Mouse (Mus musculus): ENCODE data around the gene Fmo6. TPM values are rescaled to one million over a fixed set of nuclear protein-coding genes. Genes with fewer than 3 reads are reported as not detected.
A peak's percentile ranks its signal among the peaks of the same experiment; 100 is the strongest.

Gene Fmo6
- total and polyA plus RNA-seq, 2 experiments from 2014 or later, result 0.11 TPM; not detected in 1

GRCm38 (mm10) chr1:162953079-162953478, 15.8 kb upstream of the Fmo6 start:
- WGBS, result 60% methylated on average over 2 of the region's 2 CpGs
- Histone ChIP-seq H3K4me3 (ENCODE audit: low read depth, low read length) (no peak overlapping the region), H3K27me3 (ENCODE audit: insufficient read depth, low read length) (no peaks in the 10 kb centered on the region), H3K36me3 (ENCODE audit: insufficient read depth, low read length) (no peaks in the 10 kb centered on the region), H3K4me2 (ENCODE audit: low read depth, low read length, poor library complexity, severe bottlenecking) (no peak overlapping the region), H3K4me1 (ENCODE audit: insufficient read depth, low read length) (no peaks in the 10 kb centered on the region), H3K9ac (replicated peaks; ENCODE audit: low read length, poor library complexity, severe bottlenecking) (no peak overlapping the region), H3K9me3 (ENCODE audit: low read length) (no peaks in the 10 kb centered on the region), H3K27ac (ENCODE audit: low read depth, low read length) (no peak overlapping the region)
- no peak for TF ChIP-seq CTCF (IDR thresholded peaks at IDR 0.05)
- DNase-seq (ENCODE audit: low spot score), result no peak
- no peak for ATAC-seq (ENCODE audit: low FRiP score)

- Histone ChIP-seq H3K27ac (ENCODE audit: low read depth, low read length) (no peak overlapping the region), H3K27me3 (ENCODE audit: insufficient read depth, low read length) (no peaks in the 10 kb centered on the region), H3K4me3 (ENCODE audit: low read depth, low read length) (no peak overlapping the region), H3K9me3 (ENCODE audit: low read length) (no peaks in the 10 kb centered on the region), H3K36me3 (ENCODE audit: insufficient read depth, low read length) (no peaks in the 10 kb centered on the region), H3K9ac (replicated peaks; ENCODE audit: low read length, poor library complexity, severe bottlenecking) (no peak overlapping the region), H3K4me1 (ENCODE audit: insufficient read depth, low read length) (no peaks in the 10 kb centered on the region), H3K4me2 (ENCODE audit: low read depth, low read length, poor library complexity, severe bottlenecking) (no peak overlapping the region)
- TF ChIP-seq CTCF (IDR thresholded peaks at IDR 0.05), result no peak
- 96% methylated on average over 1 of the region's 1 CpGs for WGBS
- DNase-seq (ENCODE audit: low spot score) (no peak), ATAC-seq (ENCODE audit: low FRiP score) (no peak)
Measured at GRCm38 (mm10) chr1:162949763-162950162, 12.4 kb upstream of the Fmo6 start.

GRCm38 (mm10) chr1:162947934-162948333, 10.6 kb upstream of the Fmo6 start:
- no peak overlapping the region for H3K27ac ChIP-seq (ENCODE audit: low read depth, low read length)
- H3K4me2 ChIP-seq (ENCODE audit: low read depth, low read length, poor library complexity, severe bottlenecking), result no peak overlapping the region
- no peaks in the 10 kb centered on the region for H3K27me3 ChIP-seq (ENCODE audit: insufficient read depth, low read length)
- H3K4me1 ChIP-seq (ENCODE audit: insufficient read depth, low read length), result no peaks in the 10 kb centered on the region
- no peak overlapping the region for H3K9ac ChIP-seq (replicated peaks; ENCODE audit: low read length, poor library complexity, severe bottlenecking)
- 80% methylated on average over 6 of the region's 6 CpGs for WGBS
- DNase-seq (ENCODE audit: low spot score) (no peak), ATAC-seq (ENCODE audit: low FRiP score) (0 out of 2 replicates have a peak, but pooled peaks have one; percentile 52)
- no peak for TF ChIP-seq CTCF (IDR thresholded peaks at IDR 0.05)
- no peaks in the 10 kb centered on the region for H3K36me3 ChIP-seq (ENCODE audit: insufficient read depth, low read length)
- H3K9me3 ChIP-seq (ENCODE audit: low read length), result no peaks in the 10 kb centered on the region
- no peak overlapping the region for H3K4me3 ChIP-seq (ENCODE audit: low read depth, low read length)

- Histone ChIP-seq H3K27me3 (ENCODE audit: insufficient read depth, low read length) (no peaks in the 10 kb centered on the region), H3K9ac (replicated peaks; ENCODE audit: low read length, poor library complexity, severe bottlenecking) (no peak overlapping the region), H3K4me1 (ENCODE audit: insufficient read depth, low read length) (no peaks in the 10 kb centered on the region), H3K9me3 (ENCODE audit: low read length) (no peaks in the 10 kb centered on the region), H3K4me2 (ENCODE audit: low read depth, low read length, poor library complexity, severe bottlenecking) (no peak overlapping the region), H3K36me3 (ENCODE audit: insufficient read depth, low read length) (no peaks in the 10 kb centered on the region), H3K4me3 (ENCODE audit: low read depth, low read length) (no peak overlapping the region), H3K27ac (ENCODE audit: low read depth, low read length) (no peak overlapping the region)
- no peak; the same call in 1 of the 2 replicates for ATAC-seq (ENCODE audit: low FRiP score)
- 72% methylated on average over 4 of the region's 4 CpGs for WGBS
- TF ChIP-seq CTCF (IDR thresholded peaks at IDR 0.05), result no peak
- DNase-seq (ENCODE audit: low spot score), result no peak
Measured at GRCm38 (mm10) chr1:162946837-162947558, 9.7 kb upstream of the Fmo6 start.

- Histone ChIP-seq H3K36me3 (ENCODE audit: insufficient read depth, low read length) (no peaks in the 10 kb centered on the region), H3K4me1 (ENCODE audit: insufficient read depth, low read length) (no peaks in the 10 kb centered on the region), H3K27me3 (ENCODE audit: insufficient read depth, low read length) (no peaks in the 10 kb centered on the region), H3K9me3 (ENCODE audit: low read length) (no peaks in the 10 kb centered on the region), H3K27ac (ENCODE audit: low read depth, low read length) (no peak overlapping the region), H3K9ac (replicated peaks; ENCODE audit: low read length, poor library complexity, severe bottlenecking) (no peak overlapping the region), H3K4me3 (ENCODE audit: low read depth, low read length) (no peak overlapping the region), H3K4me2 (ENCODE audit: low read depth, low read length, poor library complexity, severe bottlenecking) (no peak overlapping the region)
- 82% methylated on average over 6 of the region's 6 CpGs for WGBS
- TF ChIP-seq CTCF (IDR thresholded peaks at IDR 0.05), result no peak
- ATAC-seq (ENCODE audit: low FRiP score) (no peak), DNase-seq (ENCODE audit: low spot score) (no peak)
Measured at GRCm38 (mm10) chr1:162943700-162944099, 6.4 kb upstream of the Fmo6 start.

GRCm38 (mm10) chr1:162938696-162939351, 1.5 kb upstream of the Fmo6 start:
- no peak for ATAC-seq (ENCODE audit: low FRiP score)
- H3K9ac ChIP-seq (replicated peaks; ENCODE audit: low read length, poor library complexity, severe bottlenecking), result no peak overlapping the region
- no peaks in the 10 kb centered on the region for H3K36me3 ChIP-seq (ENCODE audit: insufficient read depth, low read length)
- H3K9me3 ChIP-seq (ENCODE audit: low read length), result no peaks in the 10 kb centered on the region
- H3K4me3 ChIP-seq (ENCODE audit: low read depth, low read length), result no peak overlapping the region
- DNase-seq (ENCODE audit: low spot score), result no peak
- H3K4me2 ChIP-seq (ENCODE audit: low read depth, low read length, poor library complexity, severe bottlenecking), result no peak overlapping the region
- H3K27me3 ChIP-seq (ENCODE audit: insufficient read depth, low read length), result no peaks in the 10 kb centered on the region
- WGBS, result 90% methylated on average over 4 of the region's 4 CpGs
- no peak overlapping the region for H3K27ac ChIP-seq (ENCODE audit: low read depth, low read length)
- H3K4me1 ChIP-seq (ENCODE audit: insufficient read depth, low read length), result no peaks in the 10 kb centered on the region
- no peak for TF ChIP-seq CTCF (IDR thresholded peaks at IDR 0.05)

All from midbrain, postnatal 0 days (tissue).